Mouse (Mus musculus) bone marrow, adult 2 months (tissue): ENCODE results near the gene Lrrc72. TPM values are rescaled to one million over a fixed set of nuclear protein-coding genes. Genes with fewer than 3 reads are reported as not detected.

Experiments
- H3K27ac ChIP-seq: fragments of 200-500 bp; 2 replicates; pipeline ENCODE4 v1.5.1; 2012; ENCODE audit warnings: low read depth, mild to moderate bottlenecking, control low read depth, inconsistent platforms, low read length; ENCODE audit not compliant: control insufficient read depth, poor library complexity, insufficient read depth
- H3K4me1 ChIP-seq: fragments of 200-500 bp; 2 replicates; pipeline ENCODE4 v1.6.1; 2011; ENCODE audit warnings: low read length; ENCODE audit not compliant: control insufficient read depth, insufficient read depth
- H3K4me3 ChIP-seq: fragments of 200-500 bp; replicated peaks from 2 replicates; pipeline ENCODE3; 2011; ENCODE audit warnings: mild to moderate bottlenecking, low read depth, low read length, control low read depth; ENCODE audit not compliant: control insufficient read depth
- CTCF ChIP-seq: fragments of 200-500 bp; IDR thresholded peaks from 2 replicates; pipeline ENCODE4 v1.5.1; 2011; ENCODE audit warnings: low read length, control low read depth; ENCODE audit not compliant: control insufficient read depth, insufficient read depth
- POLR2A ChIP-seq: fragments of 200-500 bp; IDR thresholded peaks from 2 replicates; pipeline ENCODE4 v1.6.1; 2011; ENCODE audit warnings: low read depth, mild to moderate bottlenecking, control low read depth, low read length, borderline replicate concordance; ENCODE audit not compliant: control insufficient read depth
- WGBS: fragments of 180-500 bp; shearing (Covaris S2); methylation state at CpG from one replicate; pipeline ENCODE4 v1.1.7; 2018; 5-methylcytosine and 5-hydroxymethylcytosine counted together
- polyA plus RNA-seq: library from polyadenylated mRNA; stranded (reverse); fragments of >200 nt; gene quantifications from 2 replicates; pipeline ENCODE4 v1.2.4, GENCODE M21; 2011; ENCODE audit warnings: low replicate concordance; ENCODE audit not compliant: missing spikeins, insufficient read depth, insufficient read length

Lrrc72 gene
- polyA plus RNA-seq: not detected in 2 replicates

DNA sequence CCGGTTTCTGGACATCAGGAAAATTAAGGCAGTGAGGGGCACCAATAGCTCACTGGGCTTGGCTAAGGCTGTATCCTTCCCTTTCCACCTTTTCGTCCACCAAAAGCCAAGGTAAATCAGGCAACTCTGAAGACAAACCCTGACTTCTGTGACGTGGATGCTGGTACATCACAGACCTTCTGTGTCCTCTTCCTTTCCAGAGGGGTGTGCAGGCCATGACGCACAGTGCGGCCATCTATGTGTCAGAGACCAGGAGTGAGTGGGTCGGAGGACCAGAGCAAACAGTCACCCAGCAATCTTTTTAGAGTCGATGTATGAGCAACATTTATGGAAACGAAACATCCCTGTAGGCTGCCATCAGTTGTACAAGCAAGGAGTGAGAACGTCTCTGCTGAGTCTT lies at the start of gene Lrrc72:
TSS of gene Lrrc72 (minus strand) at position 101 of the 400 bp plus-strand sequence.
- 88% methylated on average over 9 of the region's 9 CpGs for WGBS
- Histone ChIP-seq H3K4me3 (no peak within 1 kb of the TSS), H3K27ac (no peak within 1 kb of the TSS), H3K4me1 (no peaks in the 10 kb centered on the region)
- no peak for TF ChIP-seq POLR2A
- TF ChIP-seq CTCF: no peak

DNA sequence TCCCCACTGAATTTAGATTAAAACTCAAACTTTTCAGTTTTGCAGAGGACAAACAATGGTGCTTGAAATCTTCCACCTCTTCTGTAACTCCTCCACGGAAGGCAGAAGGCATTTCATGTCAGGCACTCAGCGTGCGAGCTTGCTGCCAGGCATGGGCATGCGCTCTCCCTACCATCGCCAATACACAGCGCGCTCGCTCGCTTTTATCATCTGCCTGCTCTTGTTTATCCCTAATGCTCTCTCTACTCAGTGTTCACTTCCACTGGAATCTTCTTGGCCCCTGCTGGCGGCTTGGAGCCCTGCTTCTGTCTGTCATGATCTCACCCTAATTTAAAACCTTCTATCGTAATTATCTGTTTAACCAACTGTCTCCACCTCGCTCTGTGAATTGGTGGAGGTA lies 49.1 kb upstream of the Lrrc72 start:
- 91% methylated on average over 12 of the region's 12 CpGs for WGBS
- H3K27ac ChIP-seq: no peak overlapping the region
- H3K4me1 ChIP-seq: no peaks in the 10 kb centered on the region
- H3K4me3 ChIP-seq: no peak overlapping the region
- no peak for TF ChIP-seq POLR2A

DNA sequence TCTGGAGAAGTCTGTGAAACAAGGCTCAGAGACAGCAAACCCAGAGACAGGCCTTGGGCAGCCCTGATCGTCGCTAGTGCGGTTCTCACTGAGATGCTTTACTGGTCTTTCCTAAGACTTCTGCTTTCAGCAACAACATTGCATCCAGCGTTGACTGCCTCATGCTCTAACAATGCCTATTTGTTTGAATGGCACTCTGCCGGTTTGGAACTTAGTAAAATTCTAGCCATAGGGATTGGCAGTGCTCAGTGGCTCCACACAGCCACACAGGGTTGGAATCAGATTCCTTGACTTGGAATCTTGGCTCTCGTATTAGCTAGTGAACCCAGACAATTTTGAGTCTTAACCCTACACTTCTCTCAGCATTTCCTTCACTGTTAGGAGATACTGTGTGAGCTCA lies 38.1 kb upstream of the Lrrc72 start:
- Histone ChIP-seq H3K4me1 (no peaks in the 10 kb centered on the region), H3K27ac (no peak overlapping the region), H3K4me3 (no peak overlapping the region)
- TF ChIP-seq POLR2A: no peak
- TF ChIP-seq CTCF: no peak
- 82% methylated on average over 6 of the region's 6 CpGs for WGBS

DNA sequence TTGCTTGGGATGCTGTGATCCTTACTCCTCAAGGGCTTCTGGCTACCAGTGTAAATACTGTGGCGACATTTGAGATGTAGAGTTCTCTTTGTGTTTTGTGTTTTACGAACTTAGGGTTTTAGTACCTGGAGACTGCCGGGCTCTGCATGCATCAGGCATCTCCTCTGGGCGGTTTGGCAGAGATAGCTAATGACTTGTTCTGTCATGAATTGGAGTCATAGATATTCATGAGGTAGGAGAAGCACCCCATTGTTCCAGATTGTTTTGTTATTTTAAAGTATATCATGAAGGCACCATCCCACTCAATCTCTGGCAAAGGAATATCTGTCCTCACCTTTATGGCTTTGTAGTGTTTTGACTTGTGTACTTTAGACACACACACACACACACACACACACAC lies 37.3 kb upstream of the Lrrc72 start:
- Histone ChIP-seq H3K4me3 (no peak overlapping the region), H3K4me1 (no peaks in the 10 kb centered on the region), H3K27ac (no peak overlapping the region)
- WGBS: 92% methylated on average over 4 of the region's 4 CpGs
- no peak for TF ChIP-seq CTCF
- no peak for TF ChIP-seq POLR2A

DNA sequence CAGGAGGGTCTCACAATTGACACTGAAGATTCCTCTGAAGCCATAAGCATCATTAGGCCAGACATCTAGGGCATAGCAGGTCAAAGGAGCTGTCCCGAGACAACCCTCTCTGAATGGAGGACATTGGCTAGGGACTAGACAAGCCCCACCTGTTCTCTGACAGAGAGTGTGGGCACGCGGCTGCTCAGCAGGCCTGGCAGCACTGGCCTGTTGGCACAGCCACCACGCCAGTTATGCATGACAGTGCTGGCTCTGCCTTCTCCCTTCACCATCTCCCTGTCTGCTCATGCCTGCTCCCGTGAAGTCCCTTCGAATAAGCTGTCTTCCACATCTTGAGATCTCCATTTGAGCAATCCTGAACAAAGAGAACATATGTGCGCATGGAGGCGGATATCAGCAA lies 36.4 kb upstream of the Lrrc72 start:
- 87% methylated on average over 8 of the region's 8 CpGs for WGBS
- no peak overlapping the region for H3K4me3 ChIP-seq
- no peaks in the 10 kb centered on the region for H3K4me1 ChIP-seq
- TF ChIP-seq CTCF (no peak), POLR2A (no peak)
- no peak overlapping the region for H3K27ac ChIP-seq

DNA sequence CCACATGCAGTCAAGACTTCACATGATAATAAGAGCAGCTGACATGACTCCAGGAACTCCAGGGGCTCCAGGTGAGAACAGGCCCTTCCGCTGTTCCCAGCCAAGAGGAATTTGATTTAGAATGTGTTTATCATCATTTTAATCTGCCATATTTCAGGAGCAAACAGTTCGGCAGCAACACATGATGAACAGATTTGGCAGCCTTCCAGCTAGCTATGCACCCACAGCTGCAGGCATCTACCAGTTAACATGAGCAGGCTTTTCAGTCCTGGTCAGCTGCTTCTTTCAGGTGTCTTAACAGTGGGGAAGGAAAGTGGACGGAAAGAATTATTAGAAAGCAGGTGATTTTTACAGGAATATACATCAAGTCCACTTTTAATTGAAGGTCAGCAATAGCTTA lies 21.6 kb upstream of the Lrrc72 start:
- no peak overlapping the region for H3K27ac ChIP-seq
- no peaks in the 10 kb centered on the region for H3K4me1 ChIP-seq
- WGBS: 75% methylated on average over 3 of the region's 3 CpGs
- TF ChIP-seq POLR2A: no peak
- no peak for TF ChIP-seq CTCF
- H3K4me3 ChIP-seq: no peak overlapping the region

DNA sequence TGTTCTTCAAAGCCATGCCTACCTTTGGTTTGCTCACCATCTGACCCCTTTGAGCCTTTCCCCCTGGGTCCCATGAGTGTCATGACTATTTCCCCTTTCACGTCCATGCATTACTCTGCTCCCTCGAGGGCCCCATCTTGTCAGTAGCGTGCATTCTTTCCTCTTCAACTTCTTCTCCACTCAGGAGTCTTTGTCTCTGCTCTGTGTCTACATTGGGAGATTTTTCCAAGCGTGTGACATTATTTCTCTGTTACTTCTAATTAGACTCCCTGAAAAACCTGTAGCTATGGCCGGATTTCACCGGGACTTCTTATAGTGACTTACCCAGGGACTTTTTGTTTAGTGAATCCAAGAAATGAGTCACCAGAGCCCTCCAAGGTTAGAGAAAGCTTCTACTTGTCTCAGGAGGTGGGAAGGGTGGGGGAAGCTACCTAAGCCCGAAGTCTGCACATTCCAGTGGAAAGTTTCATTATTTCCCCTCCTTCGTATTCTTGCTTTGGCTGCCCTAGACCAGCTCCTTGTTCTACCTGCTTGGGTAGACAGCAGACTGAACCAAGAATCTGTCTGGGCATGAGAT lies 14.6 kb upstream of the Lrrc72 start:
- WGBS: 73% methylated on average over 8 of the region's 8 CpGs

DNA sequence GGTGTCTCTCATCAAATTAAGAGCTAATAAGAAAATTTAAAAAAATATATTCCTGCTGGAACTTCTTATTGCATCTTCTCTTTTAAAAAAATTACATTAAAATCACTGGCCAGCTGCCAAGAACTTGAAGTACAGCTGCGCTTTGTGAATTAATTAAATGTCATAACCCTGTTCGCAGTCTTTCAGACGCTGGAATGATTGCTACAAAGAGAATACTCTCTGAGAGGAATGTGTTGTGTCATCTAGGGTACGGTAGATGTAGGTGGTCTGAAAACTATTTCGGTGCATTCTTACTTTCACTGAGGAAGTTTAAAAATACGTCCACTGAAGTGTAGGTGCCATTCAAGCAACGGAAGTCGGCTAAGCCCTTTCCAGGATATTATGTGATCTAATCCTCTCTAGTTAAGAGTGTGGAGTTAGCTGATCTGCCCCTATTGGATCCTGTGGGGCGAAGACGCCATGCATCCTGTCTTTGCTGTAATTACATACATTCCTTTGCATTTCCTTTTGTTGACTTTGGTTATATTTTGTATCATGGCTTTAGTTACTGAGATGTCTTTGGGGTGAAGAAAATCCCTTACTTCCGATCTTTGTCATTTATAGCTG lies 9.0 kb upstream of the Lrrc72 start:
- Histone ChIP-seq H3K4me1 (no peaks in the 10 kb centered on the region), H3K27ac (no peak overlapping the region), H3K4me3 (no peak overlapping the region)
- TF ChIP-seq CTCF: no peak
- TF ChIP-seq POLR2A: no peak
- WGBS: 81% methylated on average over 11 of the region's 11 CpGs

More for the DNA sequence above, 14.6 kb upstream of the Lrrc72 start:
- no peak for TF ChIP-seq CTCF
- no peak for TF ChIP-seq POLR2A
- Histone ChIP-seq H3K27ac (no peak overlapping the region), H3K4me3 (no peak overlapping the region), H3K4me1 (no peaks in the 10 kb centered on the region)
